Mouse (Mus musculus): ENCODE results near the gene Fgf23.
A peak's percentile ranks its signal among the peaks of the same experiment; 100 is the strongest.

Gene Fgf23

GRCm38 (mm10) chr6:127072817-127073216, at the start of gene Fgf23:
Gene Fgf23, plus strand, starts transcription at chr6:127072902.
- no peak for DNase-seq (ENCODE audit: extremely low spot score, low read depth, low spot score)

- DNase-seq (ENCODE audit: extremely low spot score, low read depth, low spot score): no peak
Observed at GRCm38 (mm10) chr6:127024836-127025235, 47.9 kb upstream of the Fgf23 start.

- no peak for DNase-seq (ENCODE audit: extremely low spot score, low read depth, low spot score)
Observed at GRCm38 (mm10) chr6:127034760-127035159, 37.9 kb upstream of the Fgf23 start.

GRCm38 (mm10) chr6:127044909-127045308, 27.8 kb upstream of the Fgf23 start:
- no peak for DNase-seq (ENCODE audit: extremely low spot score, low read depth, low spot score)

- DNase-seq (ENCODE audit: extremely low spot score, low read depth, low spot score): peak; percentile 81
Observed at GRCm38 (mm10) chr6:127050847-127051246, 21.9 kb upstream of the Fgf23 start.

- DNase-seq (ENCODE audit: extremely low spot score, low read depth, low spot score): no peak
Observed at GRCm38 (mm10) chr6:127056990-127057588, 15.6 kb upstream of the Fgf23 start.

GRCm38 (mm10) chr6:127059975-127060374, 12.7 kb upstream of the Fgf23 start:
- no peak for DNase-seq (ENCODE audit: extremely low spot score, low read depth, low spot score)

- DNase-seq (ENCODE audit: extremely low spot score, low read depth, low spot score): no peak
Observed at GRCm38 (mm10) chr6:127063915-127064314, 8.8 kb upstream of the Fgf23 start.

GRCm38 (mm10) chr6:127064815-127065214, 7.9 kb upstream of the Fgf23 start:
- no peak for DNase-seq (ENCODE audit: extremely low spot score, low read depth, low spot score)

- DNase-seq (ENCODE audit: extremely low spot score, low read depth, low spot score): peak; percentile 30
Observed at GRCm38 (mm10) chr6:127079867-127080731, 7.4 kb downstream of the Fgf23 start.

GRCm38 (mm10) chr6:127081820-127082219, 9.1 kb downstream of the Fgf23 start:
- no peak for DNase-seq (ENCODE audit: extremely low spot score, low read depth, low spot score)

GRCm38 (mm10) chr6:127086739-127087138, 14.0 kb downstream of the Fgf23 start:
- DNase-seq (ENCODE audit: extremely low spot score, low read depth, low spot score): peak; percentile 76

GRCm38 (mm10) chr6:127094565-127094964, 21.9 kb downstream of the Fgf23 start:
- DNase-seq (ENCODE audit: extremely low spot score, low read depth, low spot score): no peak

- DNase-seq (ENCODE audit: extremely low spot score, low read depth, low spot score): no peak
Observed at GRCm38 (mm10) chr6:127103506-127104275, 31.0 kb downstream of the Fgf23 start.

- DNase-seq (ENCODE audit: extremely low spot score, low read depth, low spot score): no peak
Observed at GRCm38 (mm10) chr6:127104396-127105029, 31.8 kb downstream of the Fgf23 start.

GRCm38 (mm10) chr6:127105107-127105506, 32.4 kb downstream of the Fgf23 start:
- no peak for DNase-seq (ENCODE audit: extremely low spot score, low read depth, low spot score)

GRCm38 (mm10) chr6:127106189-127106588, 33.5 kb downstream of the Fgf23 start:
- no peak for DNase-seq (ENCODE audit: extremely low spot score, low read depth, low spot score)

- no peak for DNase-seq (ENCODE audit: extremely low spot score, low read depth, low spot score)
Observed at GRCm38 (mm10) chr6:127106726-127107125, 34.0 kb downstream of the Fgf23 start.

- no peak for DNase-seq (ENCODE audit: extremely low spot score, low read depth, low spot score)
Observed at GRCm38 (mm10) chr6:127107413-127107812, 34.7 kb downstream of the Fgf23 start.

GRCm38 (mm10) chr6:127108368-127109060, 35.8 kb downstream of the Fgf23 start:
- no peak for DNase-seq (ENCODE audit: extremely low spot score, low read depth, low spot score)

All from hindlimb bud, embryonic 11.5 days (tissue).